Mouse (Mus musculus) heart, embryonic 10.5 days (tissue): ENCODE measurements around the gene Agl. TPM values are rescaled to one million over a fixed set of nuclear protein-coding genes. Genes with fewer than 3 reads are reported as not detected.

ENCODE experiments used
- DNase-seq: peaks from one replicate; pipeline ENCODE4 v3.0.0-alpha.2; 2017; ENCODE audit warnings: low spot score
- H3K27ac ChIP-seq: fragments of 300-500 bp; sonication (generic); 2 replicates; pipeline ENCODE4 v1.5.1; 2016; ENCODE audit warnings: mild to moderate bottlenecking
- H3K27me3 ChIP-seq: fragments of 300-500 bp; sonication (generic); 2 replicates; pipeline ENCODE4 v1.6.1; 2016; ENCODE audit warnings: mild to moderate bottlenecking; ENCODE audit not compliant: poor library complexity, insufficient read depth, severe bottlenecking
- H3K36me3 ChIP-seq: fragments of 300-500 bp; sonication (generic); 2 replicates; pipeline ENCODE4 v1.6.1; 2016; ENCODE audit warnings: mild to moderate bottlenecking, moderate library complexity
- H3K4me1 ChIP-seq: fragments of 300-500 bp; sonication (generic); 2 replicates; pipeline ENCODE4 v1.6.1; 2016; ENCODE audit warnings: mild to moderate bottlenecking
- H3K4me3 ChIP-seq: fragments of 300-500 bp; sonication (generic); 2 replicates; pipeline ENCODE4 v1.5.1; 2016; ENCODE audit warnings: mild to moderate bottlenecking, moderate library complexity
- H3K9me3 ChIP-seq: fragments of 300-500 bp; sonication (generic); 2 replicates; pipeline ENCODE4 v1.6.1; 2016; ENCODE audit warnings: mild to moderate bottlenecking, moderate library complexity
- WGBS: fragments of 180-500 bp; shearing (Covaris S2); methylation state at CpG from one replicate; pipeline ENCODE4 v1.1.7; 2016; 5-methylcytosine and 5-hydroxymethylcytosine counted together
- polyA plus RNA-seq: library from polyadenylated mRNA; unstranded; fragments of >200 nt; fragmentation: Nextera tagmentation; extraction: Ambion mirVana; gene quantifications from 2 replicates; pipeline ENCODE4 v1.2.1, GENCODE M21; 2016

Agl gene
- 30.7 and 47.2 TPM in 2 replicates for polyA plus RNA-seq

DNA sequence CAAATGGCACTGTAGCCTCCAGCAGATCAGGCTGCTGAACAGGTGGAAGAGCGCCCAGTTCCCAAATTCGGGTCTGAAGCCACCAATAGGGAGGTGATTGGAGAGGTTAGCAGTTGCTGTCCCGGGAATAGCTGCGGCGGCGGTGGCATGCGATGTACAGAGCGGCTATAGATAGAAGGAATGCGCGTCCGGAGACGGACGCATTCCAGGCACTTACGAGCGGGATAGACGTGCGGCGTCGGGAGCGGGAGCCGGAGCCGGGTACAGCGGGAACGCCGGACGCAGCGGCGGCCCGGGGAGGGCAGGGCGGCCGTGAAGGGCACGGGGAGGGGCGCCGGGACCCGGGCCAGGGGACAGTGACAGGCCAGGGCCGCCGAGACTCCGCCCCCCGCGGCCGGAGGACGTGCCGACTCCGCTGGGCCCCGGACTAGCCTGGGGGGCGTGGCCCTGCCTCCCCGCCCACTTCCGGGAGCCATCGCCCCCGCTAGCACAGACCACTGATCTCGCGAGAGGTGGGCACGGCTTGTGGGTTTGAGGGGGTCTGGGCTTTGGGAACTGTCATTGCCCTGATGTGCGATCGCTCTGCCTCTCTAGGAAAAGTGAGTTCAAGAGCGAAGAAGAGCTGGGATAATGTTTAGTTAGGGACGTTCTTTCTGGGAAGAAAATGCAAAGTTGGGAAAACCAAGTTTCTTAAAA is at the start of gene Agl:
Gene Agl, minus strand, starts transcription at position 356 of the 696 bp plus-strand sequence.
- Histone ChIP-seq H3K4me3 (peak within 1 kb of the TSS; percentile 78), H3K4me1 (peaks cover 24% of the 10 kb centered on the region), H3K27ac (peak within 1 kb of the TSS; percentile 94), H3K9me3 (no peaks in the 10 kb centered on the region), H3K36me3 (peaks cover 7% of the 10 kb centered on the region; the same call in 1 of the 2 replicates), H3K27me3 (no peaks in the 10 kb centered on the region)
- peak; percentile 98 for DNase-seq
- WGBS = under 1% methylated on average over 56 of the region's 57 CpGs

DNA sequence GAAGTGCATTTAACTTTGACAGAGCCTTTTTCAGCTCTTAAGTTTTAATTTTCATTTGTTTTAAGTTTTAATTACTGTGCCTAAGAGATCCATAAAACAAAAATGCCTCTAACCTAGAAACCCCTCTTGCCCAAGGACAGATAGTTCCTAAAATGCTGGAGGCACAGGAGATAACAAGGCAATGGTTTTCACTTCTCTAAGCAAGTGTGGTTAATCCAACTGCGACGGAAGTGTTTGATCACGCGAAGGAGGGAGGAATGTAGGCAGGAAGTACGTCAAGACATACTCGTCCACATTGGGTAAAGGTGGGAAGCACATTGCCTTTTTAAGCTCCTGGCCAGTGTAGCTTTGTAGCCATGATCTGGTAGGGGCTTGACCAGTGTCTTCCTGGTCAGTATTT is 49.6 kb upstream of the Agl start:
- 65% methylated on average over 6 of the region's 6 CpGs for WGBS
- H3K27ac ChIP-seq = no peak overlapping the region

DNA sequence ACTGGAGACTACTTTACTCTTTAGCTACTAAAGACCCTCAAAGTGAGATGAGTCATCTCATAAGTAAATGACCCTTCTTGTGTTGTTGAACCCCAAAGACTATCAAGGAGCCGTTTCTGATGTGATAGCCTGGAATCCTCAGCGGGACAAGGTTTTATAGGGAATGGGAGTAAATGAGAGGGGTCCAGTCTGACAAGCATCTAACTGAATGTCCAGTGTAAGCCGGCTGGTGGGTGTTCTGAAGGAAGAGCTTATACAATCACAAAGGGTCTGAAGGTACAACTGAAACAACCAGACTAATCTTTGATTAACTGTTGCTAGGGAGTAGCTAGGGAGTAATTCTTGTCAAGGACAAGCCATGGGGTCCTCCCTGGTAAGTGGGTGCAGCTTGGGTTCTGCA is 44.5 kb upstream of the Agl start:
- no peak overlapping the region for H3K27ac ChIP-seq
- H3K4me3 ChIP-seq = no peak overlapping the region
- H3K36me3 ChIP-seq = no peaks in the 10 kb centered on the region
- no peak for DNase-seq
- WGBS = 86% methylated on average over 3 of the region's 3 CpGs
- H3K9me3 ChIP-seq = no peaks in the 10 kb centered on the region
- H3K4me1 ChIP-seq = no peaks in the 10 kb centered on the region
- H3K27me3 ChIP-seq = no peaks in the 10 kb centered on the region

More for the DNA sequence above, 49.6 kb upstream of the Agl start:
- no peaks in the 10 kb centered on the region for H3K27me3 ChIP-seq
- no peak overlapping the region for H3K4me3 ChIP-seq
- no peaks in the 10 kb centered on the region for H3K4me1 ChIP-seq
- no peaks in the 10 kb centered on the region for H3K9me3 ChIP-seq
- no peaks in the 10 kb centered on the region for H3K36me3 ChIP-seq
- no peak for DNase-seq

- no peaks in the 10 kb centered on the region for H3K4me1 ChIP-seq
- no peaks in the 10 kb centered on the region for H3K9me3 ChIP-seq
- no peak overlapping the region for H3K27ac ChIP-seq
- 70% methylated on average over 1 of the region's 1 CpGs for WGBS
- no peak overlapping the region for H3K4me3 ChIP-seq
- no peaks in the 10 kb centered on the region for H3K36me3 ChIP-seq
- peak; percentile 57 for DNase-seq
- H3K27me3 ChIP-seq = no peaks in the 10 kb centered on the region
Measured at GRCm38 (mm10) chr3:116850376-116850775, 42.4 kb upstream of the Agl start.

DNA sequence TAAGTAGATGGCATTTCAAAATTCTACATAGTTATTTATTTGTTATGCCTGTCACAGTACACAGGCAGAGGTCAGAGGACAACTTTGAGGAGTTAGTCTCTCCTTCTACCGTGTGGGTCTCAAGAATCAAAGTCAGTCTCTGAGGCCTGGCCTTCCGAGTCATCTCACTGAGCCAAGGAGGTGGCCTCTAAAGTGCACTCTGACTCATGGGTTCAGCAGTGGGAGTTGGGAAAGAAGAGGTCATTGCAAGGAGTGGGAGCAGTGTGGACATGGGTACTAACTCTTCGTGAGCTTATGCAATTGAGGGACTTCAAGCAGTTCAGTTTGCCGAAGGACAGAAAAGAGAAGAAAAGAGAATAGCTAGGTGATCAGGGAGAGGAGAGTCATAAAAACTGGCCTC is 41.0 kb upstream of the Agl start:
- Histone ChIP-seq H3K9me3 (no peaks in the 10 kb centered on the region), H3K27ac (no peak overlapping the region), H3K36me3 (no peaks in the 10 kb centered on the region), H3K27me3 (no peaks in the 10 kb centered on the region), H3K4me3 (no peak overlapping the region), H3K4me1 (no peaks in the 10 kb centered on the region)
- DNase-seq = peak; percentile 39
- WGBS = 75% methylated on average over 4 of the region's 4 CpGs

DNA sequence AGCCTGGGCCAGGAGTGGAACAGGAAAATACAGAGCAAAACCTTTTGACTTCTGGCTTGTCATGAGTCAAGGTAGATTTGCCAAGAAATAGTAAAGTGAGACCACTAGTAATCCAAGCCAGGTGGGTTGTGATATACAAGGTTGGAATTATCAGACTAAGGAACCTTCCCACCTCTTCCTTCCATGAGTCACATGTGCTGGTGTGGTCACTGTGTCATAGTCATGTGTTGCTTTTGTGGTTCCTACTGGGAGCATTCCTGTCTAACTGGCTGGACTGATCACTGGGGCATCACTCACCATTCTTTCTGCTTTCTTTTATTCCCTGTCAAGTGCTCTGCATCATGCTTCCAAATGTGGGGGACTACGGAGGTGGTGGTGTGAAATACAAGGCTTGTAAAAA is 40.1 kb upstream of the Agl start:
- Histone ChIP-seq H3K4me3 (no peak overlapping the region), H3K9me3 (no peaks in the 10 kb centered on the region), H3K36me3 (no peaks in the 10 kb centered on the region), H3K27me3 (no peaks in the 10 kb centered on the region), H3K27ac (no peak overlapping the region), H3K4me1 (no peaks in the 10 kb centered on the region)
- peak; percentile 67 for DNase-seq
- WGBS = 81% methylated on average over 1 of the region's 1 CpGs

DNA sequence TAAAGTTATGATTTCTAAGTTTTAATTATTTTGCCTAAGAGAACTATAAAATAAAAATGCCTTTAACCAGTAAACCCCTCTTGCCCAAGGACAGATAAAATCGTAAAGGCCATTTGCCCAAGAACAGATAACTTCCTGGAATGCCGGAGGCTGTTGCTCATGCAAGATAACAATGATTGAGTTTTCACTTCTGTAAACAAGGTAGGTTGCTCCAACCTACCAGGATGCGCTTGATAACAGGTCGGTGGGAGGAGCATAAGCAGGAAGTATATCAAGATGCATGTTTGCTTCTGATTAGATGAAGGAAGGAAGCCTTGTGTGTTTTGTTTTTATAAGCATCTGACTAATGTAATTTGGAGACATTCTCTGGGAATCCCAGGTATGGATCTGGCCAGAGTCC is 38.1 kb upstream of the Agl start:
- Histone ChIP-seq H3K4me3 (no peak overlapping the region), H3K4me1 (no peaks in the 10 kb centered on the region), H3K9me3 (no peaks in the 10 kb centered on the region), H3K36me3 (no peaks in the 10 kb centered on the region), H3K27me3 (no peaks in the 10 kb centered on the region), H3K27ac (no peak overlapping the region)
- 31% methylated on average over 4 of the region's 4 CpGs for WGBS
- DNase-seq = peak; percentile 61

DNA sequence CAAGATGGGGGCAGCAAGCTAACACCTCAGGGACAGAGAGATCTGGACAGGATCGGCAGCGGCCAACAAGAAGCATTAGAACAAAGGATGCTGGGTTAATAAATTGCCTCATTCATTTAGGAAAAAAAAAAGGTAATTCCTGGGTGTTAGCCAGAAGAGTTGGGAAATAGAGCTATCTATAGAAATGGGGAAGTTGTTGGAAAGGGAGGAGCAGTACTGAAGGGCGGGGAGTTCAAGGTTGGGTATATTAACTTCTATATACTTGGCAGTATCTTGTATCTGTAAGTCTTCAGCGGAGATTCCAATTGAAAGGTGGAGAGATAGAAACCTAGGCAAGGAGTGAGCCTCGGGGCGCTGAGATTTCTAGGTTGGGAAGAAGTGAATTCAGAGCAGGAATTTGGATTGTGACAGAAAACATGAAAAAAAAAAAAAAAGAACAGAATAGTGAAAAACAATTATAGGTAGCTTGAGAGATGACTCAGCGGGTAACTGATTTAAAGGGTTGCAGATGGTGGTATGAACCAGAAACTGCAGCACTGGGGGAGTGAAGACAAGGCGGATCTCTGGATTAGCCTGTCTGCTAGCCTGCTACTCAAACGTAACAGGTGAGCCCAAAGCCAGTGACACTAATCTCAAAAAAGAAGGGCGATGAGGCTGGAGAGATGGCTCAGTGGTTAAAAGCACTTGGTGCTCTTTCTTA is 37.1 kb upstream of the Agl start:
- H3K4me1 ChIP-seq = no peaks in the 10 kb centered on the region
- H3K27me3 ChIP-seq = no peaks in the 10 kb centered on the region
- H3K4me3 ChIP-seq = no peak overlapping the region
- peak; percentile 27 for DNase-seq
- WGBS = 87% methylated on average over 10 of the region's 10 CpGs
- H3K9me3 ChIP-seq = no peaks in the 10 kb centered on the region
- no peak overlapping the region for H3K27ac ChIP-seq
- no peaks in the 10 kb centered on the region for H3K36me3 ChIP-seq

DNA sequence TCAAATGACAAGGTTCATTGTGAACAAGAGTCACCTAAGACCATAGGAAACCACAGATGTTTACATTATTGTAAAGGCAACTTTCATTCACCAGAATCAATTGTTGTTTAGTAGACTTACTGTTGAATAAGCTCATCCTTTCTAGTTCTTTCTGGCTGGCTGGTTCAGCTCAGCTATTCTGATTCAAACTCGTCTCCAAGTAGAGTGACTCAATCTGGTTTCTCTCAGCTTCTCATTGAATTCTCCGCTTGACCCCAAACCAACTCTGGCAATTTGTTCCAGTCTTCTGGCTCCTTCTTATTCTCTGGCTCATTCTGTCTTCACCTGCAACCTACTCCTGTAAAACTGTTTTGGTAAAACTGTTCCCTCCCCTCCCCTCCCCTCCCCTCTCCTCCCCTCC is 33.3 kb upstream of the Agl start:
- H3K36me3 ChIP-seq = no peaks in the 10 kb centered on the region
- H3K27me3 ChIP-seq = no peaks in the 10 kb centered on the region
- H3K27ac ChIP-seq = no peak overlapping the region
- WGBS = 86% methylated on average over 2 of the region's 2 CpGs
- no peaks in the 10 kb centered on the region for H3K4me1 ChIP-seq
- H3K9me3 ChIP-seq = no peaks in the 10 kb centered on the region
- DNase-seq = no peak
- H3K4me3 ChIP-seq = no peak overlapping the region

GRCm38 (mm10) chr3:116836681-116837475 is 28.9 kb upstream of the Agl start:
- no peak overlapping the region for H3K4me3 ChIP-seq
- H3K4me1 ChIP-seq = peaks cover 10% of the 10 kb centered on the region; the same call in 1 of the 2 replicates
- no peaks in the 10 kb centered on the region for H3K27me3 ChIP-seq
- H3K36me3 ChIP-seq = no peaks in the 10 kb centered on the region
- DNase-seq = peak; percentile 58
- 81% methylated on average over 23 of the region's 23 CpGs for WGBS
- no peaks in the 10 kb centered on the region for H3K9me3 ChIP-seq
- H3K27ac ChIP-seq = peak overlapping the region; percentile 69; the same call in 1 of the 2 replicates

GRCm38 (mm10) chr3:116835770-116836680 is 28.1 kb upstream of the Agl start:
- no peaks in the 10 kb centered on the region for H3K27me3 ChIP-seq
- H3K4me1 ChIP-seq = peaks cover 10% of the 10 kb centered on the region; the same call in 1 of the 2 replicates
- peak overlapping the region; percentile 91 for H3K27ac ChIP-seq
- peak overlapping the region; percentile 62 for H3K4me3 ChIP-seq
- H3K36me3 ChIP-seq = no peaks in the 10 kb centered on the region
- DNase-seq = peak; percentile 95
- no peaks in the 10 kb centered on the region for H3K9me3 ChIP-seq
- 22% methylated on average over 21 of the region's 21 CpGs for WGBS

DNA sequence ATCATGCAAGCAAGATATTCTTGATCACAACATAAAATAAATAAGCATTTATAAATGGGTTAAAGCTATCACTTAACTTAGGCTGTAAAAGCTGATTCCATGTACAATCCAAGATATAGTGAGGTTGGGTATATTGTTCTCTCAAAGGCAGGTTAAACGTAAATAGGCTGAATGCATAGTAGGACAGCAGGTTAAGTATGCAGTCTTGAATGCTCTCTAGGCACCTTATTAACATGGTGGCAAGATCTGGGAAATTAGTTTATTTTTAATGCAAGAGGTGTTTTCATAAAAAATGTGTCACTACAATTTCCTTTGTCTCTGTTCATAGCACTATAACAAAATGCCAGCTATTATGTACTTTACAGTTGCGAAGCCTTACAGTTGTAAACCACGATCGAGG is 27.4 kb upstream of the Agl start:
- 79% methylated on average over 4 of the region's 4 CpGs for WGBS
- no peak for DNase-seq
- Histone ChIP-seq H3K4me1 (peaks cover 10% of the 10 kb centered on the region; the same call in 1 of the 2 replicates), H3K4me3 (peak overlapping the region; percentile 62), H3K27ac (peak overlapping the region; percentile 91), H3K36me3 (no peaks in the 10 kb centered on the region), H3K9me3 (no peaks in the 10 kb centered on the region), H3K27me3 (no peaks in the 10 kb centered on the region)
